Mouse (Mus musculus): Measurements from ENCODE around the gene Zfp92.
"Not testable (repeated sequence)": the region's sequence is repeated elsewhere in the genome, so short reads cannot be mapped to it uniquely, and the experiment has no call there.

Gene Zfp92

GRCm38 (mm10) chrX:73410880-73411517 is at the start of gene Zfp92:
Gene Zfp92, plus strand, starts transcription at chrX:73411096.
- DNase-seq (ENCODE audit: low read depth, low spot score): no peak

GRCm38 (mm10) chrX:73363291-73363690 is 47.6 kb upstream of the Zfp92 start:
- DNase-seq (ENCODE audit: low read depth, low spot score): no peak

GRCm38 (mm10) chrX:73384419-73384818 is 26.5 kb upstream of the Zfp92 start:
- peak; percentile 6 for DNase-seq (ENCODE audit: low read depth, low spot score)

GRCm38 (mm10) chrX:73384924-73385323 is 26.0 kb upstream of the Zfp92 start:
- DNase-seq (ENCODE audit: low read depth, low spot score): no peak

- no peak for DNase-seq (ENCODE audit: low read depth, low spot score)
Measured at GRCm38 (mm10) chrX:73391481-73391880, 19.4 kb upstream of the Zfp92 start.

GRCm38 (mm10) chrX:73396446-73396845 is 14.4 kb upstream of the Zfp92 start:
- no peak for DNase-seq (ENCODE audit: low read depth, low spot score)

GRCm38 (mm10) chrX:73398636-73399035 is 12.3 kb upstream of the Zfp92 start, which contains the start of gene Gm18336:
Gene Gm18336, minus strand, starts transcription at chrX:73398736.
- not testable (repeated sequence) for DNase-seq (ENCODE audit: low read depth, low spot score)

- no peak for DNase-seq (ENCODE audit: low read depth, low spot score)
Measured at GRCm38 (mm10) chrX:73400951-73401350, 9.9 kb upstream of the Zfp92 start.

- DNase-seq (ENCODE audit: low read depth, low spot score): no peak
Measured at GRCm38 (mm10) chrX:73401616-73402015, 9.3 kb upstream of the Zfp92 start.

- no peak for DNase-seq (ENCODE audit: low read depth, low spot score)
Measured at GRCm38 (mm10) chrX:73412767-73413166, 1.9 kb downstream of the Zfp92 start.

GRCm38 (mm10) chrX:73430036-73430435 is 19.1 kb downstream of the Zfp92 start:
- DNase-seq (ENCODE audit: low read depth, low spot score): no peak

GRCm38 (mm10) chrX:73432850-73433249 is 22.0 kb downstream of the Zfp92 start:
- no peak for DNase-seq (ENCODE audit: low read depth, low spot score)

GRCm38 (mm10) chrX:73435252-73435651 is 24.4 kb downstream of the Zfp92 start, which contains the start of gene Trex2:
Gene Trex2, minus strand, starts transcription at chrX:73435344.
- no peak for DNase-seq (ENCODE audit: low read depth, low spot score)

GRCm38 (mm10) chrX:73441428-73441827 is 30.5 kb downstream of the Zfp92 start:
- DNase-seq (ENCODE audit: low read depth, low spot score): no peak

GRCm38 (mm10) chrX:73451949-73452348 is 41.1 kb downstream of the Zfp92 start:
- no peak for DNase-seq (ENCODE audit: low read depth, low spot score)

- DNase-seq (ENCODE audit: low read depth, low spot score): peak; percentile 87
Measured at GRCm38 (mm10) chrX:73458877-73459392, 48.0 kb downstream of the Zfp92 start, which contains the start of gene Haus7. Gene Haus7, minus strand, starts transcription at chrX:73459044.

GRCm38 (mm10) chrX:73460792-73461191 is 49.9 kb downstream of the Zfp92 start:
- DNase-seq (ENCODE audit: low read depth, low spot score): no peak

GRCm38 (mm10) chrX:73465483-73466186 is 54.7 kb downstream of the Zfp92 start:
- no peak for DNase-seq (ENCODE audit: low read depth, low spot score)

- no peak for DNase-seq (ENCODE audit: low read depth, low spot score)
Measured at GRCm38 (mm10) chrX:73467446-73468241, 56.7 kb downstream of the Zfp92 start.

- DNase-seq (ENCODE audit: low read depth, low spot score): no peak
Measured at GRCm38 (mm10) chrX:73468330-73468729, 57.4 kb downstream of the Zfp92 start.

GRCm38 (mm10) chrX:73468752-73469151 is 57.9 kb downstream of the Zfp92 start:
- no peak for DNase-seq (ENCODE audit: low read depth, low spot score)

GRCm38 (mm10) chrX:73471764-73472163 is 60.9 kb downstream of the Zfp92 start:
- DNase-seq (ENCODE audit: low read depth, low spot score): no peak

All from brain, embryonic 18.5 days (tissue).